Mouse (Mus musculus): ENCODE data around the gene Kazn.
A peak's percentile ranks its signal among the peaks of the same experiment; 100 is the strongest.

Kazn gene

GRCm38 (mm10) chr4:142052391-142053132 lies 186.6 kb downstream of the Kazn start:
- DNase-seq, result peak; percentile 29

Measured in cerebellum, adult 9-11 months (tissue).